Mouse (Mus musculus) kidney, adult 2 months (tissue): ENCODE measurements around the gene Cybc1. TPM values are rescaled to one million over a fixed set of nuclear protein-coding genes. Genes with fewer than 3 reads are reported as not detected.

Source experiments
- DNase-seq: peaks from one replicate; pipeline ENCODE4 v3.0.0; 2021
- H3K27ac ChIP-seq: fragments of 200-500 bp; 2 replicates; pipeline ENCODE4 v1.5.1; 2012; ENCODE audit warnings: low read depth, low read length, control low read depth, inconsistent platforms; ENCODE audit not compliant: insufficient read depth
- H3K27me3 ChIP-seq: fragments of 200-500 bp; replicated peaks from 2 replicates; pipeline ENCODE4 v1.6.1; 2012; ENCODE audit warnings: mild to moderate bottlenecking, moderate library complexity, low read length, inconsistent platforms; ENCODE audit not compliant: control insufficient read depth, insufficient read depth
- H3K36me3 ChIP-seq: fragments of 200-500 bp; 2 replicates; pipeline ENCODE4 v1.6.1; 2012; ENCODE audit warnings: mild to moderate bottlenecking, moderate library complexity, low read length, inconsistent platforms; ENCODE audit not compliant: control insufficient read depth, insufficient read depth
- H3K4me1 ChIP-seq: fragments of 200-500 bp; 2 replicates; pipeline ENCODE4 v1.6.1; 2011; ENCODE audit warnings: low read length; ENCODE audit not compliant: control insufficient read depth, insufficient read depth
- H3K4me3 ChIP-seq: fragments of 200-500 bp; 2 replicates; pipeline ENCODE4 v1.5.1; 2011; ENCODE audit warnings: mild to moderate bottlenecking, low read depth, low read length, control low read depth; ENCODE audit not compliant: insufficient read depth
- CTCF ChIP-seq: fragments of 200-500 bp; conservative IDR thresholded peaks from 2 replicates; pipeline ENCODE4 v1.5.1; 2011; ENCODE audit warnings: low read depth, mild to moderate bottlenecking, control low read depth, low read length, moderate library complexity, mixed read lengths; ENCODE audit not compliant: insufficient read depth, insufficient read length
- POLR2A ChIP-seq: fragments of 200-500 bp; IDR thresholded peaks from one replicate; pipeline ENCODE4 v1.6.1; 2011; ENCODE audit warnings: low read depth, low read length, control low read depth
- WGBS: fragments of 180-500 bp; shearing (Covaris S2); methylation state at CpG from one replicate; pipeline ENCODE4 v1.1.7; 2018; 5-methylcytosine and 5-hydroxymethylcytosine counted together
- polyA plus RNA-seq: library from polyadenylated mRNA; depleted of rRNA; stranded (reverse); fragments of >200 nt; gene quantifications from 2 replicates; pipeline ENCODE4 v1.2.3, GENCODE M21; 2012

Cybc1 gene
- polyA plus RNA-seq, 1 experiment: 15.3 TPM

DNA sequence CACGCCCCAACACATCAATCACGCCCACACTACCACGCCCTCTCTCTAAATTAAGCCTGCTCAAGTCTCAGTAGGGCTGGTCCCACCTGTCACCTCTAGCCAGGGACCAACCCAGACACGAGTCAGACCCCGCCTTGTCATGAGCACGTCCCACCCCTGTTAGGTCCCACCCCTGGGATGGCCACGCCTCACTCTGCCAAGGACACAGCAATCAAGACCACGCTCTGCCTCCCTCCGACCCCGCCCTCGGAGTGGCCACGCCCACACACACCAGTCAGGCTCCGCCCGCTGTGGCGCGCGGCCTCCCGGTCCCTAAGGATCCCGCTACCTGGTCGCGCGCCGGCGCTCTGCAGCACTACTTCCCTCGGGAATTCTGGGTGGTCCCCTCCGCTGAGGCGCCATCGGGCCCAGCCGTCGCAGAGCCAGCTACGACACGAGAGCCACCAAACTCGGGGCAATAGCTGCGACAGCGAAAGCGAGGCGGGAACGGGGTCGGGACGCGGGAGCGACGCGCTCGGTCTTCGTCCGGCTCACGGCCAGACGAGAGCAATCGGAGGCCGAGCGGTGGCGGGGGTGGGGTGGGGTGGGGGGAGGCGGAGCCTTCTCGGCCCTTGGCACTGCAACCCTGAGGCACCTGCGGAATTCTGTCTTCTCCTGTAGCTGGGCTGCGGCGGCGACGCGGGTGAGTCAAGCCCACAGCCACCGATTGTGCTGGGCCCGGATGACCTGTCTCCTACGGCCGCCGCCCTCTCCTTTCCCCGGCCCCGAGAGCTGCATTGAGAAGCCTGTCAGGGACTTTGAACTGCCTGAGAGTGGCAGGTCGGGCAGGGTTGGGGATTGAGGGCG is 24.7 kb downstream of the Cybc1 start, which contains the start of the genes Hexdc and Ogfod3:
TSS of gene Hexdc (plus strand) at position 273 of the 846 bp plus-strand sequence.
TSS of gene Ogfod3 (minus strand) at position 551 of the 846 bp plus-strand sequence.
- WGBS: under 1% methylated on average over 70 of the region's 70 CpGs
- TF ChIP-seq CTCF (no peak), POLR2A (no peak)

DNA sequence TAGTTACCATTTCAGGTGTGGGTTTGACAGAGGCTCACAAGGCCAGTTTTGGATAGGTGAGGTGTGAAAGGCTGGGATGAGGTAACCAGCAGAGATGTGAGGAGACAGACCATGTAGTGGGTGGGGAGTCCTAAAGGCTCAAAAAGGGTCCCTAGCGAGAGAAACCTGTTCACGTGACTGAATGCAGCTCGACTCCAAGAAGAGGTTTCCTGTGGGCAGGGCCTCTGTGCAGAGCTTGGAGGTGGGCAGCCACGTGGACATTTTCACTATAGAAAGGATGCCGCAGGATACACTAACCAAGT is 25.3 kb downstream of the Cybc1 start:
- peaks cover 9% of the 10 kb centered on the region; the same call in 1 of the 2 replicates for H3K4me1 ChIP-seq
- peak overlapping the region; percentile 73; the same call in 1 of the 2 replicates for H3K4me3 ChIP-seq
- WGBS: 1% methylated on average over 5 of the region's 5 CpGs
- DNase-seq: no peak
- H3K27me3 ChIP-seq: no peaks in the 10 kb centered on the region
- no peak for TF ChIP-seq POLR2A
- no peak for TF ChIP-seq CTCF
- H3K27ac ChIP-seq: no peak overlapping the region
- no peaks in the 10 kb centered on the region for H3K36me3 ChIP-seq

More for the DNA sequence above, 24.7 kb downstream of the Cybc1 start, which contains the start of the genes Hexdc and Ogfod3:
- Histone ChIP-seq H3K4me1 (peaks cover 9% of the 10 kb centered on the region; the same call in 1 of the 2 replicates), H3K27ac (peak within 1 kb of the TSS; percentile 74), H3K27me3 (no peaks in the 10 kb centered on the region), H3K4me3 (peak within 1 kb of the TSS; percentile 73), H3K36me3 (no peaks in the 10 kb centered on the region)
- peak; percentile 98 for DNase-seq

DNA sequence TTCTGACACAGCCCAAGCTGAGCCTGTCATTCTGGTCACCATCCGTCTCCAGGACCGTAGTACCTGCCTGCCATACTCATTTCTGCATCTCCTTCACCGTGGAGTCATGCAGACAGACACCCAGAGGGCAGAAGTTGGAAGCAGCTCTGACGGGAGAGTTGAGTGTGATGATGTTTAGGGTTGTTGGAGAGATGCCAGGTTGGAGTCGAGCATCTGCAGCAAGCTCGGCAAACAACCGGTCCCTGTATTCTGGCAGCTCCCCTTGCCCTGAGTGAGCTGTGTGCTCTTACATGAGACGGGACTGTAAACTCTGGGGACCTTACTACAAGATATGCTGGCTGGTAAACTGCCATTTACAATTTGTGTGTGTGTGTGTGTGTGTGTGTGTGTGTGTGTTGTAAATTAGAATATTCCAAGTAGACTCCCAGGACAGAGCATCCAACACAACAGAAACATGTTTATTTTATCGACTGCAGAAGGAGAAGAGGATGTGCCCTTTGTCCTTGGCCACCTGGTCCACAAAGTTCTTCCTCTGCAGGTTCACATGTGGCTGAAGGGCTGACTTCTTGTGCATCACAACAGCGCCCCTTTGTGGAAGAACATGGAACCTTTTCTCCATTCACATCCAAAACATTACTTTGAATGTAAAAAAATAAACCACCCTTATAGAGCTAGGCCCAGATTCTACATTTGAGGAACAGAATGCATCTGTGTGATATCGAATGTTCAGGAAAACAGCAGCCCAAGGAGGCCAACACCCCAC is 27.5 kb downstream of the Cybc1 start:
- Histone ChIP-seq H3K4me3 (no peak overlapping the region), H3K4me1 (peaks cover 9% of the 10 kb centered on the region; the same call in 1 of the 2 replicates), H3K36me3 (no peaks in the 10 kb centered on the region), H3K27me3 (no peaks in the 10 kb centered on the region), H3K27ac (peak overlapping the region; percentile 45; the same call in 1 of the 2 replicates)
- TF ChIP-seq CTCF (peak; percentile 78), POLR2A (no peak)
- DNase-seq: peak; percentile 75
- 42% methylated on average over 11 of the region's 11 CpGs for WGBS

DNA sequence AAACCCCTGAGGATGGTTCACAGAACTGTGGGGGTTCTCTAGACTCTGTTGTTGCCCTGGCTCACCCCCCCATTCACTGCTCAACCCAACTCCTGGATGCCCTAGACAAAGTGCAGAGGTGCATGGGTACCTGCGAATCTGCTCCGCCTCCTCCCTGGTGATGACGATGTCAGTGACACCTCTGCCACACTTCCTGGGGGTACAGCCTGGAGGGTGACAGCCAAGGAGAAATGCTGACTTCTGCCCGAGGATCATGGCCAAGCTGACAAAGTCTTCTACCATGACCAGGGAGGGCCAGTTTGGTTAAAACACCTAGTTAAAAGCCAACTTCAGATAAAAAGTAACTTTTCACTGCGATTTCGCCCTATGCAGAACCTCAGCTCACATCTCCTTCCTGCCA is 28.3 kb downstream of the Cybc1 start:
- Histone ChIP-seq H3K36me3 (no peaks in the 10 kb centered on the region), H3K27ac (no peak overlapping the region), H3K4me1 (peaks cover 9% of the 10 kb centered on the region; the same call in 1 of the 2 replicates), H3K27me3 (no peaks in the 10 kb centered on the region), H3K4me3 (no peak overlapping the region)
- TF ChIP-seq CTCF: no peak
- no peak for TF ChIP-seq POLR2A
- 72% methylated on average over 6 of the region's 6 CpGs for WGBS
- peak; percentile 83 for DNase-seq

DNA sequence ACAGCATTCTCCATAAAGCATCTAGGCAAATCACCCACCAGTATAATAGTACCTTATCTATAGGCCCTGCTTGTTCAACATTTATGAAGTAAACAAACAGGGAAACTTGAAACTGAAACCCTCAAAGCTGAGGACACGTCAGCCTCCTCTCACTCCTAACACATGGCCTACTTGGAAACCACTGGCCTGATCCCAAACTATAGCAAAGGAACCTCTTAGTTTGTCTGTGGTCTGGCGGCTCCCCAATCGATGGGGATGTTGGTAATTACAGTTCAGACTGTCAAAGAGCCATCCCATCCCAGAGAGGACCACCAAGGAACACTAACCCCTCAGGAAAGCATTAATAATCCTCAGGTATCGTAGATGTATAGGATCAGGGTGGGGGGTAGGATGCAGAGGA is 29.3 kb downstream of the Cybc1 start:
- DNase-seq: no peak
- H3K27me3 ChIP-seq: no peaks in the 10 kb centered on the region
- no peak overlapping the region for H3K27ac ChIP-seq
- WGBS: 82% methylated on average over 4 of the region's 4 CpGs
- H3K36me3 ChIP-seq: no peaks in the 10 kb centered on the region
- TF ChIP-seq POLR2A (no peak), CTCF (no peak)
- peaks cover 5% of the 10 kb centered on the region; the same call in 1 of the 2 replicates for H3K4me1 ChIP-seq
- no peak overlapping the region for H3K4me3 ChIP-seq

DNA sequence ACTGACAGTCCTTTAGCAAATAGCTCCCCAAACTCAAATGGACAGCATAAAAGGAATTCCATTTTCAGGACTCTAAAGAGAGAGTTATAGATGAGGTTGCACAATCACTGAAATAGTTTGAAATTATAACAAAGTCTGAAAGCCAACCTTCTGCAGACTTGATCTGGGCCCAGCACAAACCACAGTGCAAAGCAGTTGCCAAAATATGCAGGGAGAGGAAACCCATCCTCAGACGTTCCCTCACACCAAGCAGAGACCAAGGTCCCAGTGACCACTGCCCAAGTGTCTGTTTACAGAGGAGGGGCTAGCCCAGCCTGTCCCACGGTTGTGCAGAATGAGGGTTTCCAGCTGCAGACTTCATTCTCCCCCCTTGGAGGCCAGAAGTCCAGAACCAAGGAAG is 30.5 kb downstream of the Cybc1 start:
- Histone ChIP-seq H3K4me3 (no peak overlapping the region), H3K27me3 (no peaks in the 10 kb centered on the region), H3K4me1 (peaks cover 5% of the 10 kb centered on the region; the same call in 1 of the 2 replicates), H3K36me3 (no peaks in the 10 kb centered on the region), H3K27ac (no peak overlapping the region)
- no peak for DNase-seq
- no peak for TF ChIP-seq POLR2A
- no peak for TF ChIP-seq CTCF
- WGBS: 39% methylated on average over 2 of the region's 2 CpGs

DNA sequence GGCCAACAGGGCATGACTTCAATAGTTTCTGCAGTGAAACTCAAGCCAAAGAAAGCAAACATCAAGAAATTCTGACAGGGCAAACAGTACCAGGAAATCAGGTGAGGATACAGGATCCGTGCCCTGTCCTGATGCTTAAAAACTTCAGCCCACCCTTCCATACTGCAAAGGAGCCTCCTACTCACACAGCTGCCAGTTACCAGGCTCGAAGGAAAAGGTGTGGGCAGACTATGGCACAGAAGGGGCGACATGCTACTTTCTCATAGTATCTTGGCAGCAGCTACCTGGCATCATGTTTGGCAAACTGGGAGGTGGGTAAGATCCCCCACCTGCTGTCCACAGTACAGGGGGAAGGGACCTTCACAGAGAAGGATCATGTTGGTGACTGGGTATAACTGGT is 35.7 kb downstream of the Cybc1 start:
- no peak overlapping the region for H3K27ac ChIP-seq
- TF ChIP-seq CTCF: no peak
- H3K27me3 ChIP-seq: no peaks in the 10 kb centered on the region
- 54% methylated on average over 3 of the region's 3 CpGs for WGBS
- H3K36me3 ChIP-seq: no peaks in the 10 kb centered on the region
- no peak overlapping the region for H3K4me3 ChIP-seq
- H3K4me1 ChIP-seq: no peaks in the 10 kb centered on the region
- no peak for DNase-seq
